Mouse (Mus musculus) activated CD4-positive, CD25-positive, alpha-beta regulatory T cell (primary cell): ENCODE data around the gene Mthfd1. TPM values are rescaled to one million over a fixed set of nuclear protein-coding genes. Genes with fewer than 3 reads are reported as not detected.

ENCODE experiments used
- polyA plus RNA-seq, 2 experiments: library from polyadenylated mRNA; unstranded; fragments of 100-300 nt; shearing (Covaris generic); gene quantifications; one replicate each; pipeline ENCODE4 v1.2.1; 2017

Gene Mthfd1
- polyA plus RNA-seq: 10 to 100 TPM; 33.3 to 42.5 TPM

DNA sequence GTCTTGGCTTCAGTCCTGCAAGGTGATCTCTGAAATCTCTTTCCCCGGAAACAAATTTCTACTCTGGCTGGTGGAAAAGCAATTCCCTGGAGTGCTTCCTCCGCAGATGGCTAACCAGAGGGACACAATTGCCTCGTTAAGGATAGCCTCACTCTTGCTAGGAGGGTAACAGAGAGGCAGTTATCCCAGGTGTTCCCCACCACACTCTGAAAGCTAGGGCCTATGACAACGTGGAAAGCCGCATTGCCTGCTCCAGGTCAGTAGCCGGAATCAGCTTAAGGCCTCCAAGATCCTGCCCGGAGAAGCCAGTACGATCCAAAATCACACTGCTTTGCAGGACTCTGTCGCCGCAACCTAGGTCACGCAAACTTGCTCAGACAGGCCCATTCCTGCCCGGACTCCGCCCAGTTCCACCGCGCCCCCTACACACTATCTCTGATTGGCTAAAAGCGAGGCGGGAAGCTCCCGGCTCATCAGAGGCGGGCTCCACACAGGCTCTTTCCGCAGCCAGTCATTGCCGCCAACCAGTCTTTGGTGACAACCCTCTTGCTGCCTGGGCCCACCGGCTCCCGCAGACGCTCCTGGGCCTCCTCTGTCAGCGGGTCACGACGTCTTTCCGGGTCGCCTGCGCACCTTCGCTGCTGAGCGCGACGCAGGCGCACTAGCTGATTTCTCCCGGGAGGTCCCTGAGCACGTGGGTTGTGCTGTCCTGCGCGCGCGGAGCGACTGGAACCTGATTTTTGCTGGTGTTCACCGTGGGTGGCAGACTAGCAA is at the start of gene Mthfd1:
Gene Mthfd1, plus strand, starts transcription at position 574 of the 774 bp plus-strand sequence.

DNA sequence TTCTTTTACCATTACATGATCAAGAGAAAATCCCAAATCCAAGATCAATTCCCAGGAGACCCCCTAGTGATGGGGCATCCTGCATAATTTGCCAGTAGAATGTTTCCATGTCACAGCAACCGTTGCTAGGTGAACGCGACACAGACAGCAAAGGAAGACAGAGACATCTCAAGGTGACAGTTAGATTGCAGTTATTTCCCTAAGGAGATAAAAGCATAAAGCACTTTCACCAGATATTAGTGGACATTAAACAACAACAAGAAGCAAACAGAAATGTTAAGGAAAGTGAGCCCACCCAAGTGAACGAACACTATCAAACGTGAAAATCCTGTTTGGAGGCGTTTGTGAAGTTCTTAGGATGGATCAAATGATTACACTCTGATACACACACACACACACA is 8.5 kb upstream of the Mthfd1 start, which contains the start of gene Tex21:
Gene Tex21, minus strand, starts transcription at position 101 of the 400 bp plus-strand sequence.

DNA sequence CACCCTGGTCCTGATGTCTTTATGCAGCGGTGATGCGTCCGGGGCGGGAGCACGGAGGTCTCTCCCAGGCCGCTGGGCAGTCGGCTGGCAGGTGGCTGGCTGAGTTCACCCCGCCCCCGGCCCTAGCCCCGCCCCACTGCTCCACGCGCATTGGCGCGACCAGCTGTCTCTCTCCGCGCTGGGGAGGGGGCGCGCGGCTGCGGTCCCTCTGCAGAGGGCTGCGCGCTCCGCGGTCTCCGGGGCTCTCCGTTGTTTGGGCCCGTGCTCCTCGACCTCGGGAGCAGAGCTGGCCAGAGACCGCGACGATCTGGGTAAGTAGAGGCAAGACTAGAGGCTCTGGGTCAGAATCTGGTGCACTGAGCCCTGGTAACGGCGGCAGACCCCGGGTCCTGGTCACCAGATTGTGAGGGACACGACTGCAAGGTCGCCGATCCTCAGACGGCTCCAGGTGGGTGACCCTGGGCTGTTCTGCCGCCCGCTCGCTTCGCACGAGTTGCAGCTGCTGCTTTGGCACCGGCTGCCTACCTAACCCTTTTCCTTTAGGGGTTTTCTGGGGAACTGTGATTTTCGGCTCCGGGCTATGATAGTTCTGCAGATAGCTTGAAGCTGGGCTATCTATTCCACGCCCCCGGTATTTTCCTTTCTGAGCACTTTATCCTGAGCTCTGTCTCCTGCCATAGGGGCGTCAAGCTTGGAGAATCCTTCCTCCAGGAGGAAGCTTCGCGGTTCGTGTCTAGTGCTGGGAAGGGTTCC is 69.8 kb downstream of the Mthfd1 start, which contains the start of gene Akap5:
Gene Akap5, plus strand, starts transcription at position 213 of the 753 bp plus-strand sequence.

Other genes with a start within 250 kb of the Mthfd1 start
- not detected for gene Esr2, start 78.0 kb upstream of the Mthfd1 start, polyA plus RNA-seq
- gene Tex21, start 8.6 kb upstream of the Mthfd1 start, polyA plus RNA-seq: under 1 TPM in 1 of 2 experiments, not detected in 1; 0.38 TPM
- 1 to 10 TPM; 1.1 to 1.4 TPM for gene Akap5, start 69.6 kb downstream of the Mthfd1 start, polyA plus RNA-seq
- 10 to 100 TPM; 55.4 to 64.8 TPM for gene Zbtb25, start 114.3 kb downstream of the Mthfd1 start, polyA plus RNA-seq
- 10 to 100 TPM; 21.4 to 29.6 TPM for gene Zbtb1, start 115.0 kb downstream of the Mthfd1 start, polyA plus RNA-seq
- gene Hspa2, start 148.9 kb downstream of the Mthfd1 start, polyA plus RNA-seq: 1 to 10 TPM; 3.4 to 3.8 TPM
- gene Ppp1r36, start 162.2 kb downstream of the Mthfd1 start, polyA plus RNA-seq: not detected